Mouse (Mus musculus): ENCODE data around the gene Kif1a. TPM values are rescaled to one million over a fixed set of nuclear protein-coding genes. Genes with fewer than 3 reads are reported as not detected.
"Not testable (repeated sequence)": the region's sequence is repeated elsewhere in the genome, so short reads cannot be mapped to it uniquely, and the experiment has no call there.

Kif1a gene
- total RNA-seq, 2 experiments from 2014 or later, result 1.4 to 5.7 TPM

- intact Hi-C loops (cut with DNase I; ENCODE audit: low total_unique reads), result no loop called here
- peak; percentile 40 for DNase-seq
Observed at GRCm38 (mm10) chr1:92981056-92981845, 120.5 kb downstream of the Kif1a start.

GRCm38 (mm10) chr1:92979073-92979602 lies 122.6 kb downstream of the Kif1a start:
- intact Hi-C loops (cut with DNase I; ENCODE audit: low total_unique reads), result no loop called here
- DNase-seq, result no peak

GRCm38 (mm10) chr1:92978645-92979044 lies 123.1 kb downstream of the Kif1a start:
- intact Hi-C loops (cut with DNase I; ENCODE audit: low total_unique reads), result no loop called here

GRCm38 (mm10) chr1:92976141-92976566 lies 125.6 kb downstream of the Kif1a start:
- DNase-seq, result no peak
- intact Hi-C loops (cut with DNase I; ENCODE audit: low total_unique reads), result no loop called here

More at GRCm38 (mm10) chr1:92978645-92979044, 123.1 kb downstream of the Kif1a start:
- DNase-seq, result no peak

GRCm38 (mm10) chr1:92972854-92973253 lies 128.9 kb downstream of the Kif1a start:
- DNase-seq, result peak; percentile 53

GRCm38 (mm10) chr1:92971879-92972795 lies 129.6 kb downstream of the Kif1a start:
- DNase-seq, result no peak
- intact Hi-C loops (cut with DNase I; ENCODE audit: low total_unique reads), result no loop called here

More at GRCm38 (mm10) chr1:92972854-92973253, 128.9 kb downstream of the Kif1a start:
- intact Hi-C loops (cut with DNase I; ENCODE audit: low total_unique reads), result no loop called here

- intact Hi-C loops (cut with DNase I; ENCODE audit: low total_unique reads); DNase-seq: not testable (repeated sequence)
Observed at GRCm38 (mm10) chr1:92970791-92971190, 131.0 kb downstream of the Kif1a start.

Other genes with a start within 250 kb of the Kif1a start
- under 1 TPM; 0.14 to 0.22 TPM for gene Ankmy1, start 199.0 kb downstream of the Kif1a start, total RNA-seq (2021)
- gene Dusp28, start 195.0 kb downstream of the Kif1a start, total RNA-seq (2021), result 10 to 100 TPM; 25.7 to 26.0 TPM
- 10 to 100 TPM; 57.0 to 60.7 TPM for gene Rnpepl1, start 191.2 kb downstream of the Kif1a start, total RNA-seq (2021)
- gene Capn10, start 167.6 kb downstream of the Kif1a start, total RNA-seq (2021), result 1 to 10 TPM; 4.1 to 4.7 TPM
- under 1 TPM; 0.16 to 0.43 TPM for gene Gpr35, start 151.1 kb downstream of the Kif1a start, total RNA-seq (2021)
- not detected for gene Aqp12, start 95.6 kb downstream of the Kif1a start, total RNA-seq (2021)
- gene Agxt, start 33.3 kb upstream of the Kif1a start, total RNA-seq (2021), result not detected
- gene 2310007B03Rik, start 59.0 kb upstream of the Kif1a start, total RNA-seq (2021), result not detected
- gene Crocc2, start 66.8 kb upstream of the Kif1a start, total RNA-seq (2021), result not detected
- 1 to 10 TPM; 5.2 to 6.9 TPM for gene Sned1, start 133.9 kb upstream of the Kif1a start, total RNA-seq (2021)
- gene Mterf4, start 204.0 kb upstream of the Kif1a start, total RNA-seq (2021), result 10 to 100 TPM in 1 of 2 experiments, 1 to 10 TPM in 1; 8.8 to 11.4 TPM
- 10 to 100 TPM; 15.4 to 20.2 TPM for gene Ppp1r7, start 240.9 kb upstream of the Kif1a start, total RNA-seq (2021)
- gene Pask, start 241.5 kb upstream of the Kif1a start, total RNA-seq (2021), result 1 to 10 TPM in 1 of 2 experiments, under 1 TPM in 1; 0.89 to 1.4 TPM

All from gastrocnemius, postnatal 14 days (tissue).